Mouse (Mus musculus): Measurements from ENCODE around the gene Ddx1.

DNA sequence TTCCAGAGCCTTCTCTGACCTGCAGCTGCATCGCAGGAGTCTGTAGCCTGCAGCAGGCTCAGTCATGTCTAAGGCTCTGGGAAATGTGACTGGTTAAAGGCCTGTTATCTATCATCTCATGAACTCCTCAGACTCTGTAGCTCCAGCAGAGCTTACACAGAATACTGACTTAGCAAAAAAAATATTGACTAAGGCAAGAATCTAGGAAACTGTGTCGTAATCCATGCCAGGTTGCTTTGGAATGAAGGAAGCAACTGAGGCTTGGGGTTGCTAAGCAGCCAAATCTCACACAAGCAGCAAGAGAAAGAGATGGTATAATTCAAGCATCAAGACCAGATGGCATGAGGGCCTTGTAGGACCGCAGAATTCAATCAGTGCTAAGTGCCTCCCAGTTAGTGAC, 72.1 kb downstream of the Ddx1 start:
- no peak for TF ChIP-seq CTCF (IDR thresholded peaks at IDR 0.05; ENCODE audit: control insufficient read depth, insufficient read depth, insufficient read length)
- TF ChIP-seq MAX (IDR thresholded peaks at IDR 0.05), result no peak
- TF ChIP-seq USF1 (IDR thresholded peaks at IDR 0.05; ENCODE audit: low read depth), result no peak
- TF ChIP-seq MYOG (IDR thresholded peaks at IDR 0.05; ENCODE audit: control insufficient read depth, extremely low read depth, insufficient read length), result no peak

Data from C2C12 (cell line).